Mouse (Mus musculus) forebrain, embryonic 16.5 days (tissue): ENCODE results near the gene Pecam1. TPM values are rescaled to one million over a fixed set of nuclear protein-coding genes. Genes with fewer than 3 reads are reported as not detected.
"Not testable (repeated sequence)": the region's sequence is repeated elsewhere in the genome, so short reads cannot be mapped to it uniquely, and the experiment has no call there.

Source experiments
- ATAC-seq: fragments of 200-750 bp; cut with Nextera tagmentation; 2 replicates; pipeline ENCODE4 v1.8.0; 2017; ENCODE audit warnings: mild to moderate bottlenecking, moderate library complexity
- H3K27ac ChIP-seq: fragments of 300-500 bp; sonication (generic); 2 replicates; pipeline ENCODE4 v1.5.1; 2014; ENCODE audit warnings: low read length, control low read depth
- H3K27me3 ChIP-seq: fragments of 300-500 bp; sonication (generic); replicated peaks from 2 replicates; pipeline ENCODE4 v1.6.1; 2014; ENCODE audit warnings: low read length; ENCODE audit not compliant: control insufficient read depth, insufficient read depth
- H3K36me3 ChIP-seq: fragments of 300-500 bp; sonication (generic); 2 replicates; pipeline ENCODE4 v1.6.1; 2014; ENCODE audit not compliant: control insufficient read depth, insufficient read depth
- H3K4me1 ChIP-seq: fragments of 300-500 bp; sonication (generic); replicated peaks from 2 replicates; pipeline ENCODE4 v1.6.1; 2014; ENCODE audit warnings: low read length; ENCODE audit not compliant: control insufficient read depth, insufficient read depth
- H3K4me2 ChIP-seq: fragments of 300-500 bp; sonication (generic); 2 replicates; pipeline ENCODE4 v1.6.1; 2014; ENCODE audit warnings: mild to moderate bottlenecking, low read length, control low read depth
- H3K4me3 ChIP-seq: fragments of 300-500 bp; sonication (generic); replicated peaks from 2 replicates; pipeline ENCODE4 v1.5.1; 2014; ENCODE audit warnings: mild to moderate bottlenecking, low read length, control low read depth
- H3K9ac ChIP-seq: fragments of 300-500 bp; sonication (generic); replicated peaks from 2 replicates; pipeline ENCODE4 v1.6.1; 2014; ENCODE audit warnings: low read depth, low read length, control low read depth
- H3K9me3 ChIP-seq: fragments of 300-500 bp; sonication (generic); 2 replicates; pipeline ENCODE4 v1.6.1; 2016; ENCODE audit warnings: low read length; ENCODE audit not compliant: control insufficient read depth
- WGBS: fragments of 180-500 bp; shearing (Covaris S2); extraction: QIAGEN DNeasy Blood & Tissue Kit; methylation state at CpG from one replicate; pipeline ENCODE4 v1.1.7; 2014; 5-methylcytosine and 5-hydroxymethylcytosine counted together
- polyA plus RNA-seq: library from polyadenylated mRNA; unstranded; fragments of >200 nt; fragmentation: Nextera tagmentation; extraction: Ambion mirVana; gene quantifications from 2 replicates; pipeline ENCODE4 v1.2.1, GENCODE M21; 2015

The Pecam1 gene
- polyA plus RNA-seq, 1 experiment from 2014 or later, result 14.7 TPM

- ATAC-seq, result no peak
- Histone ChIP-seq H3K9ac (no peak overlapping the region), H3K4me2 (no peak overlapping the region), H3K4me3 (no peak overlapping the region), H3K9me3 (no peaks in the 10 kb centered on the region), H3K36me3 (no peaks in the 10 kb centered on the region), H3K27me3 (no peaks in the 10 kb centered on the region), H3K27ac (no peak overlapping the region), H3K4me1 (peaks cover 19% of the 10 kb centered on the region)
- WGBS, result 18% methylated on average over 6 of the region's 6 CpGs
Measured at GRCm38 (mm10) chr11:106741232-106741631, 9.2 kb downstream of the Pecam1 start.

- not testable (repeated sequence) for H3K9me3 ChIP-seq, H3K9ac ChIP-seq, H3K4me2 ChIP-seq, ATAC-seq, H3K27ac ChIP-seq, H3K4me3 ChIP-seq, H3K36me3 ChIP-seq, H3K27me3 ChIP-seq
- WGBS, result 93% methylated on average over 5 of the region's 8 CpGs
- H3K4me1 ChIP-seq, result peaks cover 19% of the 10 kb centered on the region
Measured at GRCm38 (mm10) chr11:106740724-106741123, 9.7 kb downstream of the Pecam1 start.

- Histone ChIP-seq H3K27me3 (no peaks in the 10 kb centered on the region), H3K4me3 (no peak overlapping the region), H3K9me3 (no peaks in the 10 kb centered on the region), H3K4me2 (no peak overlapping the region), H3K36me3 (no peaks in the 10 kb centered on the region), H3K9ac (no peak overlapping the region), H3K4me1 (peaks cover 19% of the 10 kb centered on the region), H3K27ac (no peak overlapping the region)
- no peak for ATAC-seq
- WGBS, result 83% methylated on average over 2 of the region's 2 CpGs
Measured at GRCm38 (mm10) chr11:106739116-106739515, 11.3 kb downstream of the Pecam1 start.

- no peaks in the 10 kb centered on the region for H3K9me3 ChIP-seq
- peak overlapping the region; percentile 29; the same call in 1 of the 2 replicates for H3K4me2 ChIP-seq
- H3K36me3 ChIP-seq, result no peaks in the 10 kb centered on the region
- 9% methylated on average over 12 of the region's 12 CpGs for WGBS
- peak; percentile 81 for ATAC-seq
- H3K4me3 ChIP-seq, result no peak overlapping the region
- H3K9ac ChIP-seq, result peak overlapping the region; percentile 43; the same call in 1 of the 2 replicates
- peak overlapping the region; percentile 71 for H3K27ac ChIP-seq
- peaks cover 19% of the 10 kb centered on the region for H3K4me1 ChIP-seq
- no peaks in the 10 kb centered on the region for H3K27me3 ChIP-seq
Measured at GRCm38 (mm10) chr11:106737178-106737621, 13.2 kb downstream of the Pecam1 start.

GRCm38 (mm10) chr11:106736614-106737013, 13.8 kb downstream of the Pecam1 start:
- Histone ChIP-seq H3K4me1 (peaks cover 19% of the 10 kb centered on the region), H3K9me3 (no peaks in the 10 kb centered on the region), H3K27ac (peak overlapping the region; percentile 71), H3K4me3 (no peak overlapping the region), H3K4me2 (no peak overlapping the region), H3K36me3 (no peaks in the 10 kb centered on the region), H3K27me3 (no peaks in the 10 kb centered on the region), H3K9ac (no peak overlapping the region)
- 52% methylated on average over 3 of the region's 3 CpGs for WGBS
- no peak for ATAC-seq

GRCm38 (mm10) chr11:106730714-106731113, 19.7 kb downstream of the Pecam1 start:
- 82% methylated on average over 4 of the region's 4 CpGs for WGBS
- no peak for ATAC-seq

GRCm38 (mm10) chr11:106729656-106730055, 20.8 kb downstream of the Pecam1 start:
- H3K27me3 ChIP-seq, result no peaks in the 10 kb centered on the region
- H3K36me3 ChIP-seq, result no peaks in the 10 kb centered on the region
- H3K4me1 ChIP-seq, result peaks cover 2% of the 10 kb centered on the region; the same call in 1 of the 2 replicates
- H3K9me3 ChIP-seq, result no peaks in the 10 kb centered on the region
- ATAC-seq, result no peak
- H3K9ac ChIP-seq, result no peak overlapping the region
- no peak overlapping the region for H3K4me2 ChIP-seq
- H3K27ac ChIP-seq, result no peak overlapping the region
- 93% methylated on average over 1 of the region's 1 CpGs for WGBS
- H3K4me3 ChIP-seq, result no peak overlapping the region

More at GRCm38 (mm10) chr11:106730714-106731113, 19.7 kb downstream of the Pecam1 start:
- Histone ChIP-seq H3K27ac (no peak overlapping the region), H3K9ac (no peak overlapping the region), H3K27me3 (no peaks in the 10 kb centered on the region), H3K9me3 (no peaks in the 10 kb centered on the region), H3K36me3 (no peaks in the 10 kb centered on the region), H3K4me1 (peaks cover 2% of the 10 kb centered on the region; the same call in 1 of the 2 replicates), H3K4me2 (no peak overlapping the region), H3K4me3 (no peak overlapping the region)

GRCm38 (mm10) chr11:106728402-106729366, 21.7 kb downstream of the Pecam1 start:
- Histone ChIP-seq H3K4me2 (no peak overlapping the region), H3K36me3 (no peaks in the 10 kb centered on the region), H3K27me3 (no peaks in the 10 kb centered on the region), H3K9me3 (no peaks in the 10 kb centered on the region), H3K4me3 (no peak overlapping the region), H3K9ac (no peak overlapping the region), H3K4me1 (peaks cover 2% of the 10 kb centered on the region; the same call in 1 of the 2 replicates), H3K27ac (no peak overlapping the region)
- 87% methylated on average over 10 of the region's 10 CpGs for WGBS
- ATAC-seq, result no peak

GRCm38 (mm10) chr11:106727967-106728366, 22.5 kb downstream of the Pecam1 start:
- H3K36me3 ChIP-seq, result no peaks in the 10 kb centered on the region
- no peaks in the 10 kb centered on the region for H3K9me3 ChIP-seq
- peaks cover 2% of the 10 kb centered on the region; the same call in 1 of the 2 replicates for H3K4me1 ChIP-seq
- H3K27ac ChIP-seq, result no peak overlapping the region
- H3K4me3 ChIP-seq, result no peak overlapping the region
- no peak for ATAC-seq
- 35% methylated on average over 5 of the region's 5 CpGs for WGBS
- no peak overlapping the region for H3K4me2 ChIP-seq
- no peaks in the 10 kb centered on the region for H3K27me3 ChIP-seq
- H3K9ac ChIP-seq, result no peak overlapping the region
